Mouse (Mus musculus) myocyte (in vitro differentiated cells): ENCODE results near the gene LTO1. TPM values are rescaled to one million over a fixed set of nuclear protein-coding genes. Genes with fewer than 3 reads are reported as not detected.
"Not testable (repeated sequence)": the region's sequence is repeated elsewhere in the genome, so short reads cannot be mapped to it uniquely, and the experiment has no call there.

Experiments used
- H3K27me3 ChIP-seq: one replicate; pipeline ENCODE4 v1.6.1; 2011; ENCODE audit not compliant: control insufficient read depth, insufficient read depth, insufficient read length
- H3K36me3 ChIP-seq: one replicate; pipeline ENCODE4 v1.6.1; 2011; ENCODE audit not compliant: control insufficient read depth, insufficient read depth
- H3K4me2 ChIP-seq: one replicate; pipeline ENCODE4 v1.6.1; 2011; ENCODE audit warnings: low read depth, control low read depth
- H3K4me3 ChIP-seq: one replicate; pipeline ENCODE4 v1.5.1; 2011; ENCODE audit warnings: mild to moderate bottlenecking, control low read depth, moderate library complexity
- H3K79me2 ChIP-seq: one replicate; pipeline ENCODE4 v1.6.1; 2011; ENCODE audit not compliant: control insufficient read depth, insufficient read depth
- H3ac ChIP-seq: one replicate; pipeline ENCODE4 v1.6.1; 2011; ENCODE audit not compliant: control insufficient read depth, insufficient read length
- CEBPB ChIP-seq: IDR thresholded peaks from 2 replicates; pipeline ENCODE4 v1.6.1; 2011; ENCODE audit warnings: mild to moderate bottlenecking, moderate library complexity; ENCODE audit not compliant: poor library complexity, insufficient read depth, severe bottlenecking
- E2F4 ChIP-seq: IDR thresholded peaks from one replicate; pipeline ENCODE4 v1.6.1; 2011; ENCODE audit warnings: mild to moderate bottlenecking, control low read depth, moderate library complexity; ENCODE audit not compliant: insufficient read depth
- MAX ChIP-seq: IDR thresholded peaks from one replicate; pipeline ENCODE4 v1.6.1; 2011; ENCODE audit warnings: low read depth, mild to moderate bottlenecking, control low read depth
- MYOD1 ChIP-seq, 3 experiments: IDR thresholded peaks; one replicate each; pipeline ENCODE4 v1.6.1; 2011; ENCODE audit warnings: control low read depth in 2 of 3, low read depth in 2 of 3, mild to moderate bottlenecking in 2 of 3, moderate library complexity in 1 of 3; ENCODE audit not compliant: insufficient read length in 2 of 3, control insufficient read depth in 1 of 3
- MYOG ChIP-seq, 3 experiments: IDR thresholded peaks; one replicate each; pipeline ENCODE4 v1.6.1; 2011; ENCODE audit warnings: control low read depth in 2 of 3, low read depth in 2 of 3, mild to moderate bottlenecking in 2 of 3; ENCODE audit not compliant: insufficient read length in 2 of 3, control insufficient read depth in 1 of 3, insufficient read depth in 1 of 3
- POLR2A ChIP-seq: IDR thresholded peaks from one replicate; pipeline ENCODE4 v1.6.1; 2011; ENCODE audit warnings: low read depth, mild to moderate bottlenecking, control low read depth, moderate library complexity; ENCODE audit not compliant: insufficient read length
- POLR2AphosphoS2 ChIP-seq: IDR thresholded peaks from one replicate; pipeline ENCODE4 v1.6.1; 2011; ENCODE audit warnings: low read depth, control low read depth; ENCODE audit not compliant: insufficient read length
- REST ChIP-seq: IDR thresholded peaks from one replicate; pipeline ENCODE4 v1.6.1; 2011; ENCODE audit warnings: mild to moderate bottlenecking, control low read depth, moderate library complexity; ENCODE audit not compliant: insufficient read depth, insufficient read length
- SRF ChIP-seq: IDR thresholded peaks from one replicate; pipeline ENCODE4 v1.6.1; 2011; ENCODE audit warnings: low read depth; ENCODE audit not compliant: control insufficient read depth, insufficient read length
- TCF12 ChIP-seq: IDR thresholded peaks from one replicate; pipeline ENCODE4 v1.6.1; 2011; ENCODE audit warnings: mild to moderate bottlenecking, control low read depth; ENCODE audit not compliant: poor library complexity, insufficient read depth, severe bottlenecking
- TCF3 ChIP-seq: IDR thresholded peaks from one replicate; pipeline ENCODE4 v1.6.1; 2011; ENCODE audit warnings: low read depth, control low read depth; ENCODE audit not compliant: insufficient read length
- USF1 ChIP-seq: IDR thresholded peaks from one replicate; pipeline ENCODE4 v1.6.1; 2011; ENCODE audit warnings: low read depth, mild to moderate bottlenecking, control low read depth, moderate library complexity
- polyA plus RNA-seq: library from polyadenylated mRNA; unstranded; fragments of >200 nt; fragmentation: generic; extraction: Trizol; gene quantifications from one replicate; pipeline ENCODE4 v1.2.1, GENCODE M21; 2012; ENCODE audit warnings: missing spikeins

LTO1 gene
- polyA plus RNA-seq, 1 experiment: 15.4 TPM

- TF ChIP-seq TCF12 (no peak), SRF (no peak), MAX (no peak), CEBPB (no peak), E2F4 (no peak), MYOD1 (IDR thresholded peaks at IDR 0.05; ENCODE audit: control insufficient read depth in 1 of 3, insufficient read length in 2 of 3, low read depth in 2 of 3) (no peak), POLR2A (no peak), REST (no peak)
- peak within 1 kb of the TSS; percentile 77 for H3K4me2 ChIP-seq
- H3K27me3 ChIP-seq: peaks cover 36% of the 10 kb centered on the region
- no peaks in the 10 kb centered on the region for H3K79me2 ChIP-seq
- peak within 1 kb of the TSS; percentile 21 for H3K4me3 ChIP-seq
- H3K36me3 ChIP-seq: no peaks in the 10 kb centered on the region
- H3ac ChIP-seq: peak within 1 kb of the TSS; percentile 4
These were observed 18.3 kb upstream of the LTO1 start, which contains the start of gene Fgf15 for GRCm38 (mm10) chr7:144896294-144897218. Gene Fgf15 (plus strand): TSS chr7:144896531.

- no peaks in the 10 kb centered on the region for H3K36me3 ChIP-seq
- no peak overlapping the region for H3K4me3 ChIP-seq
- no peak overlapping the region for H3ac ChIP-seq
- no peak overlapping the region for H3K4me2 ChIP-seq
- peaks cover 36% of the 10 kb centered on the region for H3K27me3 ChIP-seq
- no peaks in the 10 kb centered on the region for H3K79me2 ChIP-seq
- no peak for TF ChIP-seq CEBPB
- no peak for TF ChIP-seq E2F4
- TF ChIP-seq TCF12: no peak
- no peak for TF ChIP-seq MYOG (IDR thresholded peaks at IDR 0.05; ENCODE audit: control insufficient read depth in 1 of 3, insufficient read depth in 1 of 3, insufficient read length in 2 of 3, low read depth in 2 of 3)
- no peak for TF ChIP-seq USF1
- no peak for TF ChIP-seq REST
- no peak for TF ChIP-seq POLR2AphosphoS2
- TF ChIP-seq TCF3: no peak
- no peak for TF ChIP-seq POLR2A
- TF ChIP-seq MAX: no peak
- TF ChIP-seq MYOD1 (IDR thresholded peaks at IDR 0.05; ENCODE audit: control insufficient read depth in 1 of 3, insufficient read length in 2 of 3, low read depth in 2 of 3): no peak
- no peak for TF ChIP-seq SRF
These were observed 16.4 kb upstream of the LTO1 start for GRCm38 (mm10) chr7:144898506-144898905.

GRCm38 (mm10) chr7:144905514-144905913 is 9.4 kb upstream of the LTO1 start:
- not testable (repeated sequence) for H3K27me3 ChIP-seq, H3K4me2 ChIP-seq, H3ac ChIP-seq, H3K79me2 ChIP-seq, H3K36me3 ChIP-seq, H3K4me3 ChIP-seq

GRCm38 (mm10) chr7:144906708-144907397 is 8.0 kb upstream of the LTO1 start:
- TF ChIP-seq E2F4: no peak
- no peak for TF ChIP-seq MYOG (IDR thresholded peaks at IDR 0.05; ENCODE audit: control insufficient read depth in 1 of 3, insufficient read depth in 1 of 3, insufficient read length in 2 of 3, low read depth in 2 of 3)
- no peak for TF ChIP-seq MAX
- no peak for TF ChIP-seq REST
- no peak for TF ChIP-seq SRF
- no peak for TF ChIP-seq TCF3
- no peak for TF ChIP-seq TCF12
- TF ChIP-seq MYOD1 (IDR thresholded peaks at IDR 0.05; ENCODE audit: control insufficient read depth in 1 of 3, insufficient read length in 2 of 3, low read depth in 2 of 3): no peak
- no peak for TF ChIP-seq POLR2A
- no peak for TF ChIP-seq USF1
- Histone ChIP-seq H3K36me3 (no peaks in the 10 kb centered on the region), H3K4me3 (no peak overlapping the region), H3K27me3 (no peaks in the 10 kb centered on the region), H3K4me2 (peak overlapping the region; percentile 30), H3K79me2 (no peaks in the 10 kb centered on the region), H3ac (no peak overlapping the region)

GRCm38 (mm10) chr7:144907793-144908192 is 7.1 kb upstream of the LTO1 start:
- H3ac ChIP-seq: no peak overlapping the region
- no peaks in the 10 kb centered on the region for H3K27me3 ChIP-seq
- H3K4me3 ChIP-seq: no peak overlapping the region
- TF ChIP-seq E2F4 (no peak), SRF (no peak), MYOD1 (IDR thresholded peaks at IDR 0.05; ENCODE audit: control insufficient read depth in 1 of 3, insufficient read length in 2 of 3, low read depth in 2 of 3) (no peak)
- no peak overlapping the region for H3K4me2 ChIP-seq
- H3K36me3 ChIP-seq: no peaks in the 10 kb centered on the region
- no peaks in the 10 kb centered on the region for H3K79me2 ChIP-seq
